Mouse (Mus musculus) limb, embryonic 14.5 days (tissue): ENCODE results near the gene Dctn5. TPM values are rescaled to one million over a fixed set of nuclear protein-coding genes. Genes with fewer than 3 reads are reported as not detected.

Source experiments
- ATAC-seq: fragments of 200-750 bp; cut with Nextera tagmentation; 2 replicates; pipeline ENCODE4 v1.8.0; 2017; ENCODE audit warnings: low read depth, moderate number of reproducible peaks, moderate TSS enrichment; ENCODE audit not compliant: low FRiP score
- DNase-seq: peaks from one replicate; pipeline ENCODE4 v3.0.0-alpha.2; 2015; ENCODE audit warnings: low spot score
- H3K27ac ChIP-seq: fragments of 300-500 bp; sonication (generic); replicated peaks from 2 replicates; pipeline ENCODE4 v1.5.1; 2014; ENCODE audit warnings: low read depth, mild to moderate bottlenecking, low read length, moderate library complexity, mixed read lengths
- H3K27me3 ChIP-seq: fragments of 300-500 bp; sonication (generic); 2 replicates; pipeline ENCODE4 v1.6.1; 2014; ENCODE audit warnings: low read length, mixed read lengths; ENCODE audit not compliant: control insufficient read depth, insufficient read depth
- H3K36me3 ChIP-seq: fragments of 300-500 bp; sonication (generic); 2 replicates; pipeline ENCODE4 v1.6.1; 2014; ENCODE audit warnings: mild to moderate bottlenecking, low read length, moderate library complexity, mixed read lengths; ENCODE audit not compliant: control insufficient read depth, insufficient read depth
- H3K4me1 ChIP-seq: fragments of 300-500 bp; sonication (generic); 2 replicates; pipeline ENCODE4 v1.6.1; 2014; ENCODE audit warnings: antibody characterized with exemption, low read length, mixed read lengths; ENCODE audit not compliant: control insufficient read depth, insufficient read depth
- H3K4me2 ChIP-seq: fragments of 300-500 bp; sonication (generic); replicated peaks from 2 replicates; pipeline ENCODE4 v1.6.1; 2014; ENCODE audit warnings: low read depth, mild to moderate bottlenecking, low read length, moderate library complexity; ENCODE audit not compliant: severe bottlenecking
- H3K4me3 ChIP-seq: fragments of 300-500 bp; sonication (generic); replicated peaks from 2 replicates; pipeline ENCODE4 v1.5.1; 2014; ENCODE audit warnings: low read length
- H3K9ac ChIP-seq: fragments of 300-500 bp; sonication (generic); 2 replicates; pipeline ENCODE4 v1.6.1; 2014; ENCODE audit warnings: mild to moderate bottlenecking, low read depth, low read length, moderate library complexity; ENCODE audit not compliant: severe bottlenecking
- H3K9me3 ChIP-seq: fragments of 300-500 bp; sonication (generic); 2 replicates; pipeline ENCODE4 v1.6.1; 2016; ENCODE audit warnings: low read length; ENCODE audit not compliant: control insufficient read depth
- POLR2A ChIP-seq: fragments of 200-500 bp; IDR thresholded peaks from 2 replicates; pipeline ENCODE4 v1.8.0; 2012; ENCODE audit warnings: inconsistent platforms, mild to moderate bottlenecking, moderate library complexity, borderline replicate concordance; ENCODE audit not compliant: insufficient read depth, insufficient read length; ENCODE audit errors: extremely low read depth
- WGBS: fragments of 180-500 bp; shearing (Covaris S2); extraction: QIAGEN DNeasy Blood & Tissue Kit; methylation state at CpG from one replicate; pipeline ENCODE4 v1.1.7; 2014; 5-methylcytosine and 5-hydroxymethylcytosine counted together
- polyA plus RNA-seq, 2 experiments: library from polyadenylated mRNA; depleted of rRNA in 1 of 2; stranded (reverse) in 1 of 2; unstranded in 1 of 2; fragments of >200 nt; fragmentation: Nextera tagmentation in 1 of 2; extraction: Ambion mirVana in 1 of 2; gene quantifications; 2 replicates each; pipeline versions ENCODE4 v1.2.1 to v1.2.3; 2012 to 2014

Dctn5 gene
- polyA plus RNA-seq, 2 experiments: 109 to 120 TPM

GRCm38 (mm10) chr7:122160037-122160436 is 27.2 kb downstream of the Dctn5 start:
- WGBS: 0% methylated on average over 12 of the region's 12 CpGs
- H3K4me2 ChIP-seq: peak overlapping the region; percentile 95
- H3K27ac ChIP-seq: peak overlapping the region; percentile 41; the same call in 1 of the 2 replicates
- peak overlapping the region; percentile 60 for H3K9ac ChIP-seq
- peaks cover 19% of the 10 kb centered on the region for H3K36me3 ChIP-seq
- peaks cover 23% of the 10 kb centered on the region for H3K4me1 ChIP-seq
- no peaks in the 10 kb centered on the region for H3K9me3 ChIP-seq
- H3K4me3 ChIP-seq: peak overlapping the region; percentile 74
- no peak for TF ChIP-seq POLR2A
- ATAC-seq (no peak), DNase-seq (no peak)
- H3K27me3 ChIP-seq: no peaks in the 10 kb centered on the region

- Histone ChIP-seq H3K9ac (no peak overlapping the region), H3K4me3 (no peak overlapping the region), H3K9me3 (no peaks in the 10 kb centered on the region), H3K36me3 (peaks cover 55% of the 10 kb centered on the region), H3K27me3 (no peaks in the 10 kb centered on the region), H3K27ac (no peak overlapping the region), H3K4me2 (no peak overlapping the region), H3K4me1 (peaks cover 17% of the 10 kb centered on the region)
- ATAC-seq (no peak), DNase-seq (no peak)
- 91% methylated on average over 8 of the region's 8 CpGs for WGBS
- TF ChIP-seq POLR2A: no peak
These were observed 30.9 kb downstream of the Dctn5 start for GRCm38 (mm10) chr7:122163766-122164165.

- no peak for TF ChIP-seq POLR2A
- WGBS: 88% methylated on average over 7 of the region's 7 CpGs
- Histone ChIP-seq H3K27me3 (no peaks in the 10 kb centered on the region), H3K9me3 (no peaks in the 10 kb centered on the region), H3K4me1 (no peaks in the 10 kb centered on the region), H3K4me3 (no peak overlapping the region), H3K36me3 (peaks cover 68% of the 10 kb centered on the region), H3K9ac (no peak overlapping the region), H3K27ac (no peak overlapping the region), H3K4me2 (no peak overlapping the region)
- DNase-seq (no peak), ATAC-seq (no peak)
These were observed 34.4 kb downstream of the Dctn5 start for GRCm38 (mm10) chr7:122167203-122167602.

GRCm38 (mm10) chr7:122170705-122171104 is 37.9 kb downstream of the Dctn5 start:
- Histone ChIP-seq H3K9ac (no peak overlapping the region), H3K27me3 (no peaks in the 10 kb centered on the region), H3K4me3 (no peak overlapping the region), H3K36me3 (peaks cover 47% of the 10 kb centered on the region), H3K27ac (no peak overlapping the region), H3K4me2 (no peak overlapping the region), H3K4me1 (no peaks in the 10 kb centered on the region), H3K9me3 (no peaks in the 10 kb centered on the region)
- ATAC-seq: no peak
- no peak for DNase-seq
- no peak for TF ChIP-seq POLR2A
- WGBS: 83% methylated on average over 6 of the region's 6 CpGs

- 66% methylated on average over 10 of the region's 10 CpGs for WGBS
- Histone ChIP-seq H3K27me3 (no peaks in the 10 kb centered on the region), H3K9me3 (no peaks in the 10 kb centered on the region), H3K36me3 (peaks cover 39% of the 10 kb centered on the region), H3K9ac (no peak overlapping the region), H3K4me2 (no peak overlapping the region), H3K27ac (no peak overlapping the region), H3K4me3 (no peak overlapping the region), H3K4me1 (no peaks in the 10 kb centered on the region)
- ATAC-seq (no peak), DNase-seq (no peak)
- TF ChIP-seq POLR2A: no peak
These were observed 38.8 kb downstream of the Dctn5 start for GRCm38 (mm10) chr7:122171613-122172012.

GRCm38 (mm10) chr7:122180720-122181119 is 47.9 kb downstream of the Dctn5 start:
- Histone ChIP-seq H3K4me2 (no peak overlapping the region), H3K27ac (no peak overlapping the region), H3K4me1 (peaks cover 3% of the 10 kb centered on the region; the same call in 1 of the 2 replicates), H3K4me3 (no peak overlapping the region), H3K27me3 (no peaks in the 10 kb centered on the region), H3K9ac (no peak overlapping the region), H3K9me3 (no peaks in the 10 kb centered on the region), H3K36me3 (no peaks in the 10 kb centered on the region)
- no peak for TF ChIP-seq POLR2A
- ATAC-seq (no peak), DNase-seq (no peak)
- 83% methylated on average over 7 of the region's 7 CpGs for WGBS
